Mouse (Mus musculus) thymus, adult 2 months (tissue): Measurements from ENCODE around the gene Col20a1.

ENCODE experiments used
- CTCF ChIP-seq: fragments of 200-500 bp; IDR thresholded peaks from 2 replicates; pipeline ENCODE4 v1.5.1; 2012; ENCODE audit warnings: mild to moderate bottlenecking, control low read depth, low read length, moderate library complexity, borderline replicate concordance; ENCODE audit not compliant: control insufficient read depth, poor library complexity, insufficient read depth; ENCODE audit errors: extremely low read depth
- POLR2A ChIP-seq: fragments of 200-500 bp; IDR thresholded peaks from 2 replicates; pipeline ENCODE4 v1.6.1; 2012; ENCODE audit warnings: mild to moderate bottlenecking, low read length, control low read depth, moderate library complexity; ENCODE audit not compliant: control insufficient read depth, poor library complexity, insufficient read depth; ENCODE audit errors: extremely low read depth

DNA sequence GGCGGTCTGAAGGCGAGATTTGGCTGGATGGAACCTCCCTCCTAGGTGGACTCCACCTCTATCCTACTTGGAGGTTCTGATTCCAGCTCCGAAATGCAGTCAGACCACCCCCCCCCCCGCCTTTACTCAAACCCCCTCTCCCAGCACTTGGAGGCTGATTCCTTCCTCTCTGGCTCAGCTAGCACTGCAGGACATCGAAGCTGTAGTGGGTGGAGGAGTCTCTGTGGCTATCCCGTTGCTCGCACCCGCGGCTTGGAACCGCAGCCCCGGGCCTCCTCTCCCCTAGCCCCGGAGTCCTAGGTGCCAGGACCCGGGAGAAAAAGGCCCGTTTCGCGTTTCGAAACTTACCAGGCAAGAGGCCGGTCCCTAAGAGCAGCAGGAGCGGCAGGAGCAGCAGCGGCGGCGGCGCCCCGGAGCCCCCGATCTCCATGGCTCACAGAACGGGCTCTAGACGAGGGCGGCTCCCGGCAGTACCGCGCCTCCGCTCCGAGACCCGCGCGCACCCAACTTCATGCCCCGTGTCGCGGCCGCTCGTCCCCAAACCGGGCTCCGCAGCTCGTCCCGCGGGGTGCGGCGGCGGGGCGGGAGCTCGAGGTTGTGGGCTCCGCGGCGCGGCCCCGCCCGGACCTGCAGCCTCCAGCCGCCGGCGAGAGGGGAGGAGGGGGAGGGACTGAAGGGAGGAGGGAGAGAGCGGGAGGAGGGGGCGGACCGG is 52.5 kb downstream of the Col20a1 start:
- no peak for TF ChIP-seq CTCF
- no peak for TF ChIP-seq POLR2A
